ENCODE assay signal across 9 mouse cellular contexts in genomic region chr4:100498192-100498591, GRCm38 (mm10). TPM values are rescaled to one million over a fixed set of nuclear protein-coding genes. Genes with fewer than 3 reads are reported as not detected.
DNase-seq lines count a peak whose midpoint lies in the region; ATAC-seq and TF ChIP-seq lines count a peak whose summit lies in the region.
"Had no signal": no experiment of that assay in that cellular context is flagged by ENCODE, and none has a peak within 500 bp of the region (broad histone marks: within the 10 kb centered on the region; RNA-seq: fewer than 3 reads in every experiment).

No protein-coding gene starts in this region.

- no peak overlapping the region for H3K27ac ChIP-seq in heart, postnatal 0 days (ENCODE audit: low read depth)
- no peak overlapping the region for H3K27ac ChIP-seq in testis, adult 2 months (ENCODE audit: control insufficient read depth, insufficient read depth, low read depth, low read length)
- H3K27ac ChIP-seq in cortical plate, adult 2 months (ENCODE audit: insufficient read depth, low read length) = no peak overlapping the region
- no peak overlapping the region for H3K27ac ChIP-seq in stomach, postnatal 0 days (replicated peaks)

- no peak for TF ChIP-seq EP300 in heart, postnatal 0 days (IDR thresholded peaks at IDR 0.05; ENCODE audit: low read depth)
- TF ChIP-seq EP300 in stomach, postnatal 0 days (optimal IDR thresholded peaks at IDR 0.05) = no peak

- no peak overlapping the region for H3K4me2 ChIP-seq in heart, postnatal 0 days (ENCODE audit: low read depth, low read length)
- no peak overlapping the region for H3K4me2 ChIP-seq in stomach, postnatal 0 days (replicated peaks; ENCODE audit: low read depth)
- H3K4me2 ChIP-seq: midbrain, embryonic 11.5 days had no signal

- no peak overlapping the region for H3K9ac ChIP-seq in heart, postnatal 0 days (replicated peaks; ENCODE audit: low read depth, low read length)
- H3K9ac ChIP-seq in stomach, postnatal 0 days (ENCODE audit: low read length) = no peak overlapping the region

- ATAC-seq in heart, postnatal 0 days (ENCODE audit: insufficient read depth, low read depth) = no peak
- no peak for ATAC-seq in stomach, postnatal 0 days (ENCODE audit: low FRiP score, low TSS enrichment)

- H3K36me3 ChIP-seq in heart, postnatal 0 days (replicated peaks; ENCODE audit: control insufficient read depth, insufficient read depth, low read length) = no peaks in the 10 kb centered on the region
- H3K36me3 ChIP-seq in testis, adult 2 months (ENCODE audit: control insufficient read depth, insufficient read depth, low read length) = no peaks in the 10 kb centered on the region; the same call in 1 of the 2 replicates
- H3K36me3 ChIP-seq in stomach, postnatal 0 days (ENCODE audit: control insufficient read depth, insufficient read depth, low read length) = no peaks in the 10 kb centered on the region

- no peak for DNase-seq in heart, postnatal 0 days (ENCODE audit: low spot score)
- no peak for DNase-seq in heart, adult 9 months (ENCODE audit: low spot score in 2 of 2)
- no peak for DNase-seq in testis, postnatal 14 days (ENCODE audit: low spot score)
- DNase-seq in stomach, postnatal 0 days (ENCODE audit: low spot score) = no peak
- DNase-seq in left cerebral cortex, adult 11 months (ENCODE audit: low spot score) = no peak

- H3K9me3 ChIP-seq in heart, postnatal 0 days (replicated peaks; ENCODE audit: control insufficient read depth, low read length) = no peaks in the 10 kb centered on the region
- H3K9me3 ChIP-seq in stomach, postnatal 0 days (ENCODE audit: control insufficient read depth, low read length) = no peaks in the 10 kb centered on the region

- H3K27me3 ChIP-seq in heart, postnatal 0 days (ENCODE audit: control insufficient read depth, insufficient read depth, low read length) = no peaks in the 10 kb centered on the region
- no peaks in the 10 kb centered on the region for H3K27me3 ChIP-seq in testis, adult 2 months (ENCODE audit: control insufficient read depth, insufficient read depth, low read length)
- no peaks in the 10 kb centered on the region for H3K27me3 ChIP-seq in stomach, postnatal 0 days (ENCODE audit: control insufficient read depth, insufficient read depth, low read length)

- H3K4me1 ChIP-seq in heart, postnatal 0 days (ENCODE audit: control insufficient read depth, insufficient read depth) = no peaks in the 10 kb centered on the region
- H3K4me1 ChIP-seq in testis, adult 2 months (ENCODE audit: control insufficient read depth, insufficient read depth, low read length) = no peaks in the 10 kb centered on the region
- no peaks in the 10 kb centered on the region for H3K4me1 ChIP-seq in cortical plate, adult 2 months (ENCODE audit: control insufficient read depth, insufficient read depth, low read length)
- no peaks in the 10 kb centered on the region for H3K4me1 ChIP-seq in stomach, postnatal 0 days (replicated peaks; ENCODE audit: control insufficient read depth, insufficient read depth)

- WGBS in heart, postnatal 0 days = 52% methylated on average over 6 of the region's 6 CpGs
- 41% methylated on average over 6 of the region's 6 CpGs for WGBS in stomach, postnatal 0 days

- no peak overlapping the region for H3K4me3 ChIP-seq in heart, postnatal 0 days (ENCODE audit: low read depth, low read length)
- H3K4me3 ChIP-seq in testis, adult 2 months (ENCODE audit: control insufficient read depth, low read depth, low read length) = no peak overlapping the region
- H3K4me3 ChIP-seq in cortical plate, adult 2 months (ENCODE audit: insufficient read depth, low read length) = no peak overlapping the region
- H3K4me3 ChIP-seq in stomach, postnatal 0 days (ENCODE audit: low read depth, low read length) = no peak overlapping the region

- no peak for TF ChIP-seq POLR2A in testis, adult 2 months (IDR thresholded peaks at IDR 0.05; ENCODE audit: control insufficient read depth, low read depth, low read length)
- TF ChIP-seq POLR2A in cortical plate, adult 2 months (IDR thresholded peaks at IDR 0.05; ENCODE audit: extremely low read depth, insufficient read depth, low read length) = no peak

- peak; percentile 36 for TF ChIP-seq CTCF in heart, postnatal 0 days (IDR thresholded peaks at IDR 0.05; ENCODE audit: low read depth)
- TF ChIP-seq CTCF in testis, adult 2 months (IDR thresholded peaks at IDR 0.05; ENCODE audit: control insufficient read depth, insufficient read depth, insufficient replicate concordance, low read depth, low read length) = peak; percentile 55; the same call in 1 of the 2 replicates
- TF ChIP-seq CTCF in cortical plate, adult 2 months (IDR thresholded peaks at IDR 0.05; ENCODE audit: extremely low read depth, insufficient read depth, low read length) = peak; percentile 26
- TF ChIP-seq CTCF in stomach, postnatal 0 days (IDR thresholded peaks at IDR 0.05; ENCODE audit: low read depth) = peak; percentile 64

RNA-seq across cellular contexts. Expression of gene Ube2u, which starts 19.5 kb away (rescaled TPM):
- not detected in 2 replicates for total RNA-seq in heart, postnatal 0 days (2014; rRNA removed; ENCODE audit: low replicate concordance)
- 0.18 and 0.22 TPM in 2 replicates for polyA plus RNA-seq in heart, postnatal 0 days (2015; fragmentation: Nextera tagmentation; extraction: Ambion mirVana)
- 21.6 and 33.9 TPM in 2 replicates for polyA plus RNA-seq in testis, adult 2 months (2012; rRNA removed)
- not detected in 2 replicates for polyA plus RNA-seq in cortical plate, adult 2 months (2012; rRNA removed)
- 0.08 TPM in 2 replicates for polyA plus RNA-seq in stomach, postnatal 0 days (2015; fragmentation: Nextera tagmentation; extraction: Ambion mirVana)
- total RNA-seq: granulocyte monocyte progenitor cell, adult 5-6 weeks had no signal

Comparison
In these comparisons a context has a peak if more than half of its experiments do, and no peak if none do; other contexts are left out.
1. RNA of gene Ube2u, which starts 19.5 kb away (polyA plus RNA-seq): 21.6 to 33.9 TPM in testis, adult 2 months; 0.18 to 0.22 TPM in heart, postnatal 0 days, 0.08 TPM in stomach, postnatal 0 days and not detected in cortical plate, adult 2 months; every median in the first group is over 10 times any median in the second.
2. Peak in every context shown above with its lines, with median percentiles within 50 percentile points of each other: CTCF ChIP-seq.